Mouse (Mus musculus) 3134 (cell line): ENCODE measurements around the gene Atr.

Experiments
- DNase-seq: peaks from one replicate; pipeline ENCODE4 v3.0.0-alpha.2; 2011; ENCODE audit warnings: low spot score; ENCODE audit not compliant: insufficient read length; ENCODE audit errors: extremely low read depth

Atr gene

DNA sequence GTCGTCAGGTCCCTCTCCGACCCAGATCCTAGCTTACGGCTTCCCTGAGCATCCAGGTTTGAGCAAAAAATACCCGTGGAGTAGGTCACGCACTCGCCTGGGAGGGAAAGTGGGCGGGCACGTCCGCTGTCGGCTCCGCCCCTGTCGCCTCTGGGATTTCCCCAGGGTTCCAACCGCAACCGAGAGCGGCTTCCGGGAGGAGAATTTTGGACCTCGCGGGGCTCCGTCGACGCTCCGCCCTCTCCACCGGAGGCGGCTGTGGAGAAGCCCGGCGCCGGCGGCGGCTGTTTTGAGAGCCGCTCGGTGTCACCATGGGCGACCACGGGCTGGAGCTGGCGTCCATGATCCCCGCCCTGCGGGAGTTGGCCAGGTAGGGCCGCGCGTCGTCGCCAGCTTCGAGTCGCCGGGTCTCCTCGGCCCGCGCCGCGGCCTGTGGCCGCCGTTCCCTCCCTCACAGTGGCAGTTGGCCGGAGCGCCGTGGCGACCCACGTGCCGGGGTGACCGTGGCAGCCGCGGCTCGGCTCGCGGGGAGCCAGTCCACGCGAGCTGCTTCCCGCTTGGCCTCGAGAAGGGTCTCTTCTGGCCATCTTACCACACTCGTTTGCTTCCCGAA, at the start of gene Atr:
TSS of gene Atr (plus strand) at position 184 of the 613 bp plus-strand sequence.
- DNase-seq = peak; percentile 93

DNA sequence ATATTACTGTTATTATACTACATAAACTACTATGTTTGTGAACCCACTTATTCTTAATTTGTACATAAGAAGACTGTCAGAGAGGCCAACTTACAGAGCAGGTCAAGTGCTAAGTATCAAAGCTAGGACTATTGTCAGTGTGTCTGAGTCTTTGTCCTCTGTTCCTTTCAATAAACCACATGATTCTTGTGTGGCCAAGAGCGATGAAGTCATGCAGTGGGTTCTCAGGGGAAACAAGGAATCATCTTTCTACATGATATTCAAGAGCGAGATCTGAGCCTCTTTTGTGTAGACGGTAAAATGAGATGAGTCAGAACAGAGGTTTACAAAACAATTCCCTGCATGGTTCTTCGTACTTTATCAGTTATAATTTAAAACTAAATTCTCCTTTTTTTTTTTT, 47.8 kb upstream of the Atr start:
- peak; percentile 10 for DNase-seq

DNA sequence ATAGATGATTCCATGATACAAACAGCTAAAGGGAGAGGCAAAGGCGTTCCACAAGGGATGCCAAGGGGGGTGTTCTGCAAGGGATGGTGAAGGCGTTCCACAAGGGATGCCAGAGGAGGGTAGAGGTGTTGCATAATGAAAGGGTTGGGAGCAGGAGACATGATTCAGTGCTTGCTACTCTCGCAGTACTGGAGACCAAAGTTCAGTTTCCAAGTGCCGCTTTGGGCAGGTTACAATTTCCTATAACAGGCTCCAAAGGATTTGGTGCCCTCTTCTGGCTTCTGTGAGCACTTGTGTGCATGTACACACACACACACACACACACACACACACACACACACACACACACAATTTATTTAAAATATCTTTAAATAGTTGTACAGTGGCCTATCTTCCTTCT, 45.6 kb upstream of the Atr start:
- no peak for DNase-seq

DNA sequence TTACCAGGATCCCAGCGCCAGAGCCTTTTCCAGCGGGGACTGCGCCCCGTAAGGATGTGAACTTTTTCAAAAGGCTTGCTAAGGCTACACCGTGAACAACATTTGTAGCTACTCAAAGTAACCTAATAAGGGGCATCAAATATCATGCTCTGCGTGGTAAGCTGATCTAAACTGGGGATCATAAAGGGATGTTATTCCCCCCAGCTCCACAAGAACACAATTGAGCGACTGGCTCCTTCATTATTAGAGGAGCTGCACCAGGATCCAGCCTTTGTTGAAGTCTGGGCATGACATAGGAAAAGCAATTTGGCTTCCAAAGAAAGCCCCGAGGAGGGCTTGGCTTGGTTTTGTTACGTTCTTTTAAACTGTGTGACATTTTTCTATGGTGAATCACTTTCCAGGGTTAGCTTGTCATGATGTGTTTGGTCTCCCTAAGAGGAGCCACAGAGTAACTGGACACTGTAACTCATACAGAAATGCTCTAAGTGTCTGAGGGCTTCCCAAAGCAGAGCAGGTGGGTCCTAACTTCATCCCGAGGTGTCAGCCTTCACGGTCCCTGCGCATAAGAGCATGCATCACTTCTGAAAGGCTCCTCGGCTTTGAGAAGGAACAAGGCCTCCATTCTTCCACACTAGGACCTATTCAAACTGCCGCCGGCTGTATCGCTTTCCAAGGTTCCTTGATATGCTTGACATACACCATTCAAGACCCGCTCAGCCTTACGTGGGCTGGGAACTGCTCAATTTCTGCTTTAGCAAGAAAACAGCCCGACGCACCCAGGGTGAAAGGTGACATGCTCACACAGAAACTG, 43.5 kb upstream of the Atr start:
- peak; percentile 67 for DNase-seq

DNA sequence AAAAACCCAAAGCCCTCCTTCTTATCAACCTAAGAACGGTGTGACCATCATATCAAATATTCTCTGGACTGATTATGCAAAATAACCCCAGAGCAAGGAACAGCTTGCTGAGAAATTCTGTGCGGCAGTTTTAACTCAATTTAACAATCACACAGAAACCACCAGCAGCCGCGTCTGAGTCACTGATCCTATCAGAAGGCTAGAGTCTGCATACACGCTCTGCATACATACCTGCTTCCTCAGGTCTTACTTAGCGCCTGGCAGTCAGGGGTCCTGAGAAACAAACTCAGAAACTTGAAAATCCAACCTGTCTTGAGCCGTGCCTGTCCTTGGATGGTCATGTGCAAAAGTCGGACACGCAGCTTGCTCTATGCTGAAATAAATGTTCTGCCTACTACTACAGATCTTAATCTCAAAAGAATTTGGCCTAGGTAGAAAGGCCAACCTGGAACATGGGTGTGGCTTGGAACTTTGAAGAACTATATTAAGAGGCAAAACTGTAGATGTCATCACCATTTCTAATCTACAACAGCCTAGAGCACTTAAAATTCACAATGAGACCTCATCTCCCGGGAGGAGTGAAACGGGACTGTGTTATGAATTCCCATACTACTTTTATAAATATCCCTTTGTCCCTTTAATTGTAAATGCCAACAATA, 42.3 kb upstream of the Atr start:
- DNase-seq = peak; percentile 7

DNA sequence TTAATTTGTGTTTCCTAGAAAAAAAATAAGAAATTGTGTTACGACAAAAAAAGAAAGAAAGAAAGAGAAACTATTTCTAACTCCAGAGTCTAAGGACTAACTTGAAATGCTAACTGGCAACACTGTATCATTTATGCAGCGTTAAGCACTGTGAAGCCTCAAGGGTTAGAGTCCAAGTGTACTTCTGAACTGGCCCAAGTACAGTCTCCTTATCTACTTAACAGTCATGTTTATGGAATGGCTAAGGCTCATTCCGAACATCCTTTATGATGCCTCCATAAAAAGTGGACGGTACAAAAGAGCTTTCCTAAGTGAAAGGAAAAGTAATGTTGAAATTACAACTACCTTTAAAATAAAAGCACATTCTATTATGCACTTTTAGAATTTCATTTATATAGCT, 41.7 kb upstream of the Atr start:
- DNase-seq = no peak

DNA sequence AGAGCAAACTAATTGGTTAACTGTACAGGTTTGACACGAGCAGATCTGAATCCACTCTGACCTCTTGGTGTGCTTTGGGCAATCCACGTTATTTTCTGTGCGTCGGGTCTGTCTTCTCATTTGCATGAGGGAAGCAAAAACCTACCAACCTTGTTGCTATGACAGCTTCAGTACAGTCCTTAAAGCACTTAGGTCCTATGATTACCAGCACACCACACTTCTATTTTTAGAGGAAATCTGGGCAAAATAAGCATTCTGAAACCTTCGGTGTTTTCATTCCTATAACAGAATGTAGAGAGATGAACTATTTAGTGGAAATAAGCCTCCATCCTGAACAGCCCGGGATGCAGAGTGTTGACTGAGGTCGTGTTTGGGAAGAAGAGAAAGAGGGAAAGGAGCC, 34.9 kb upstream of the Atr start:
- DNase-seq = no peak

DNA sequence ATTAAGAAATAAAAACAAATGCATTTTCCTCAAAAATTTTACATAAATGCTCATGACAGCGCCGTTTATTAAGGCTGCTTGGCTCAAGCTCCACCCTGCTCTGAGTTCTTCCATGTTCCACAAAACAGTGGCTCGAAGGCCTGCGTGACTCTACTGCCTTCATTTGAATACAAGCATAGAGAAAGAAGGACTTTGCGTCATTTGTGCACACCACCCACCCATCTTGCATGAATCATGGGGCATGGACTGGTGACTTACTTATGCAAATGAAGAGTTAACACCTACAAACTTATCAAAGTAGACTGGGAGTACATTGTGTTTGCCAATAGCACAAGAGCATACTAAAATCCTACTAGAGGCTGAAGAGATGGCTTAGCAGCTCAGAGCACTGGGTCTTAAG, 29.8 kb upstream of the Atr start:
- no peak for DNase-seq

DNA sequence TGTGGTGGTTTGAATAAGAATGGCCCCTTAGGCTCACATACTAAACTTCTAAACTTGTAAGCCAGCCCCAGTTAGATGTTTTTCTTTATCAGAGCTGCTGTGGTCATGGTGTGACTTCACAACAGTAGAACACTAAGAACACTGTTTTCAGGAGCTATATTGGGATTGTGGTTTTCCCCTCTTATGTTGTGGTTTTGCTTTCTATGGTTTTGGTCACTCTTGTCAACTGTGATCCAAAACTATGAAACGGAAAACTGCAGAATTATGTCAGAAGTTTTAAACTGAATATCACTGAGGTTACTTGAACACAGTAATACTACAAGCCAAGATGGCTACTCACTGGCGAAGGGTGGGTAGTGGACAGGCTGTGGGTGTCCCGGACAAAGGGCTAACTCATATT, 24.6 kb upstream of the Atr start:
- DNase-seq = no peak

DNA sequence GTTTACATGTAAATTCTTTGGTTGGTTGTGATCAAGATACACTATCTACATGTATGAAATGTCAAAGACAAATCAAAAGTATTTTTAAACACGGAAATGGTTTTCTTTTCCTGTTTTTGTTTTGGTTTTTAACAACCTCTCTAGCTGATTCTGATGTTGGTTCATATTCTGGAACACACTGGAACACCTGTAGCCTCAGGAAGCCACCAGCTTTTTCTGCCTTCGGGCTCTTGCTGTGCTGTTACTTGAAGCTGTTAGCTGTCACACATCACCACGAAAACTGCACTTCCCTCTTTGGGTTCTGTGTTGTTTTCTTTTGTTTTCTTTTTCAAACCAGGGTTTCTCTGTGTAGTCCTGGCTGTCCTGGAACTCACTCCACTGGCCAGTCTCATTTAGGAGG, 22.6 kb upstream of the Atr start:
- no peak for DNase-seq

DNA sequence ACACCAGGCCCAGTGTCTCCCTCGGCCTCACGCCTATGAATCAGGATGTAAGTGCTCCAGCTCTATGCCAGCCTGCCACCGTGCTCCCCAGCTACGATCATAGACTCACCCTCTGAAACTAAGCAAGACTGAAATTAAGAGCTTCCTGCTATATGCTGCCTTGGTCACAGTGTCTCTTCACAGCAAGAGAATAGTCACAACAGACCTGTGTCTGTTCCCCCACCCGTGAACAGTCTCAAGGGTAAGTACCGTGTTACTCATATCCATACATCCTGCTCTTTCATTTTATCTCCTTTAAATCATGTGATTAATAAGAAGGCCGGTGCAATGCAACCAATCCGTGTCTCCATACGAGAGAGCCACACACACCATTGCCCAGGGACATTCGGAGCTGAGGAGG, 21.7 kb upstream of the Atr start:
- DNase-seq = no peak

DNA sequence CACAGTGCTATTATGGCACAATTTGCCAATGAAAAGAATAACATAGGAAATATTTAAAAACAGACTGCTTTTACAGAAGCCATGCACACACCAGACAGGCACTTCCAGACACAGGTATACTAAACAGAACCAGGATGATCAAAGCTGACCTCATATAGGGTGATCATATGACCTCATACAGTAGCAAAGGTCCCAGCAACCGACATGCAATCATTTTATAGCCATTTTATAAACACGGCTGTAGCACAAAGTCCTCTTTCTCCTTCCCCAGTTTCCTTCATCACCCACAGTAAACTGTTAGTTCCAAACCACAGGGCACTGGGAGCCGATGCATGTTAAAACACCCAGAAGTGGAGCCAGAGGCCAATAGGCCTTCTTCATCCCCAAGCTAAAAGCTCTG, 18.0 kb upstream of the Atr start:
- no peak for DNase-seq

DNA sequence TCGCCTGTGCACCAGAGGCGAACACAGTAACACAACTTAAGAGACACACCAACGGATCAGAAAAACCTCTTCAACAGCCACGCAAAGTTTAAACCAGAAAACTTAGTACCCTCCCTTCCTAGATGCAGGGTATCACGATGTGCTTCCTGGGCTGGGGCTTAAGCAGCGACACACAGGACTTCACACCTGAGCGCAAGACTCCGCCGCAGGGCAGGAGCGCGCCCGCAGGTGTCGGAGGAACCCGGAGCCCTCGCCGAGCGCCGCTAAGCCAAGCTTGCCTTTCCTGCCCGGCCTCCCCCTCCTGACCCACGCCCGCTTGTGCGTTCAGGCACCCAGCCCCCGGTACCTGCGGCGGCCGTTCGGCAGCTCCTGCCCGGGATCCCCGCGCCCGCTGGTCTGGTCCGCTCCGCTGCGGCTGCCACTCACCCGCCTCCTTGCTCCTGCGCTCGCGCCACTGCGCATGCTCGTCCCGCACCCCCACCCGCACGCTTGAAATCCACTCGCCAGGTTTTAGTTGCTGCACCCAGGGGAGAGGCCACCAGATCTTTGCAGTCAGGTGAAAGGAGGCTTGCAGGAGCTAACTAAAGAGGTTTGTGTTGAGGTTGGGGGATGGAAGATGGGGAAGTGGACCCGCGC, 12.5 kb upstream of the Atr start, which contains the start of gene Pls1:
TSS of gene Pls1 (minus strand) at position 487 of the 636 bp plus-strand sequence.
- no peak for DNase-seq

DNA sequence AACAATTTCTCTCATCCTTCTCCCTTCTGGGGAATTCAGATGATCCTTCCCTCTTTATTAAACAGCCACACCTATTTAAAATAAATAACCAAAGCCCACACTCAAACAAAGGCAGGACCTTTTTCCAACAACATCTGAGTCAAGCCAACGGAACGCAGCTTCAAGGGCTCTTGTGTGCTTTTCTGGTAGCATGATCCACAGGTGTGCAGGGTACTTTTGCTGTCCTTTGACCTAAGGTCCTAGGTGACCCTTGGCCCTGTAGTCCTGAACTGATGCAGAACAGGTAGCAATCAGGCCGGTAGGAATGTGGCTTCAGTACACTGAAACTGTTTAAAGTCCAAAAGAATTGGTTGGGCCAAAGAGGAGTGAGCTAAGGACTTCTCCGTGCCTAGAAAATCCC, 11.7 kb upstream of the Atr start:
- DNase-seq = no peak

DNA sequence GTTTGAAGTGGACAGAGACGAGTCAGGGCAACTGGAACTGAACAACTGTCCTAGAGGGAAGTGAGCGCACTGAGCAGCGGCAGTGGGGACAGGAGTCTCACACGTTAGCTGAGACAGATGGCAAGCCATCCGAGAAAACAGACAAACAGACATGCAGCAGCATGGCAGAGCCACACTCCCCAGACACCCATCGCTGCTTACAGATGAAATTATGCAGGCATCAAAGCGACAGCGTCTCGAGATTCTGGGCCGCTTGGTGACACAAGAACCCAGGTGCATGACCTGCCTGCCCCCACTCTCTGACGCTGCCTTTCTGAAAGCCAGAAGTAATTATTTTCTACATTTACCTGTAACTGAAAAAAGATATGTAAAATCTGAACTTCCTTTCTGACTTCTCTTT, 5.7 kb upstream of the Atr start:
- DNase-seq = no peak

DNA sequence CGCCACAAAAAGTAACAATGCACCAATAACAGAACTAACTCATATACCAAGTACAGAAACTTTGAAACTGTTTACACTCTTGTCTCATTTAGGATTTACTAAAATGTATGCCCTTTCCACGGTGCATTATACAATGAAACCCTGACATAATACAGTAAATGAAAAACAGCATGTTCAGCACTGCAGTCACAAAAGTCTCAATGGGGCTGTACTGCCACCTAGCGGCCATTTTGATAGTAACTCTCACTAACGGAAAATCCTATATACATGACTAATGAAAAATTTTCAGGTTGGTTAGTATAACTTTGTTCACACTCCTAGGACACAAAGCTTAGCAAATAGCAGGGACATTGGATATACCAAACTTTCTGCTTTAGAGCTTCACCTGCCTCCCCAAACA, 4.5 kb upstream of the Atr start:
- peak; percentile 10 for DNase-seq

DNA sequence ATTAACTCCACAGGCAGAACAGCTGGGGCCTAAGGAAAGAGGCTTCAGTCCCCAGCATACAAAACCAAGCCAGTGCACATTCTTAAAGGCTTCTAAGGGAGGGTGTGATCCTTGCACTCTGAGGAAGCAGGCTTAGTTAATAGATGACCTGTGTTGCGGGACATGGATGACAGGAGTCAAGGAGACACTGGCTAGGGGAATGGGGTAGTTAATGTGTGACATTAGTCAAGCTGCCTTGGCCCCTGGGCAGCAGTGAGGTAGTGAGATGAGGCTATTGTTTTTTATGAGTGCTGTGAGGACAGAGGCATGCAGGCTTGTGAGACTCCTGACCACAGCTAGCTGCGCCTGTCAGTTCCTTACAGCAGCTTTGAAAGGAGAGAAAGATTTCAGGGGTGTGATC, 2.5 kb upstream of the Atr start:
- no peak for DNase-seq

DNA sequence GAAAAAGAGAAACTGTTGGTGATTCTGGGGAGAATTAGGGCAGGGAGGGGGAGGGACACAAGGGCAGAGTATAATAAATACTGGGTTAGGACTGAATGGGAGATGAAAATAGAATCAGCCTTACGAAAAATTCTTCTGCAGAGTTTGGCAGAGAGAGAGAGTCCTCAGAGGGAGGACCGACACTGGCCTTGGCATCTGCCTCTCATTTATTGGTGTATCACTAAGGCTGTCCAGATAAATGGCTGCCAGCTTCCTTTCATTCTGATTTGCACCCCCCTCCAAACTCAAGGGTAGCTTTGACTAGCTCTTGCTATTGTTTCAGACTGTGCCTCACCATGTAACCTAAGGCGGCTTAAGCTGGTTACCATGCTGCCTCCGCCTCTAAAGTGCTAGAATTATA, 1.4 kb upstream of the Atr start:
- DNase-seq = no peak

DNA sequence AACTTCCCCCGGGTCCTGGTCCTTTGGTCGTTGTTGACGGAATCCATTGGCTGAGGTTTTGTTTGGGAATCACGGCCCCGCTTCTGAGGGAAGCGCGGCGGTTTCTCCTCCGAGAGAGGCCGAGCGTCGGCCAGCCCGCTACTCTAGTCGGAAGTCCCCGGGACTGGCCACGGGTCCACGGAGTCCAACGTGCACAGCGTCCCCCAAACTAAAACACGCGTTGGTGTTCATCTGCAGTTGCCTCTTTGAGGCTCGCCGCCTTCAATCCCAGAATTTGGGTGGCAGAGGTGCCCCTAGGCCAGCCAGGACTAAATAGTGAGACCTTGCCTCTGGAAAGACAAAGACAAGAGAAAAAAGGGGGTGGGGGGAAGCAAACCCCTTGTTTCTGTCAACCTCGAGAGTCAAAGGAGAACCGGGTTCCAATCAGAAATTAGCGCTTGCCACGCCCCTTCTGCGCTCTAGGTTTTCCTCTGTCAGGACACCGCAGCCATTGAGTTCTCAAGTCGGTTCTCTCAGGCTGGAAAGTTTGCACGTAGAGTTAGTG, 702 bp downstream of the Atr start:
- DNase-seq = no peak

DNA sequence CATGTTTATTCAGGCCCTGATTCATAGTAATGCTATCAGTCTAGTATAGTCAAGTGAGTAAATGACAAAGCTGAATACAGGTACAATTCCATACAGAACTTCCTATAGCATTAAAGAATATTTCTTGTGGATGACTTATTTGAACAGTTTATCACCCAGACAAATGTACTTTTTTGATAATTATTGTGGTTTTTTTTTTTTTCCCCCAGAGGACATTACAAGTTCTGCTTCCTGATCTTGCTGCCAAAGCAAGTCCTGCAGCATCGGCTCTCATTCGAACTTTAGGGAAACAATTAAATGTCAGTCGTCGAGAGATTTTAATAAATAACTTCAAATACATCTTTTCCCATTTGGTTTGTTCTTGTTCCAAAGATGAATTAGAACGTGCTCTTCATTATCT, 20.8 kb downstream of the Atr start:
- DNase-seq = no peak

DNA sequence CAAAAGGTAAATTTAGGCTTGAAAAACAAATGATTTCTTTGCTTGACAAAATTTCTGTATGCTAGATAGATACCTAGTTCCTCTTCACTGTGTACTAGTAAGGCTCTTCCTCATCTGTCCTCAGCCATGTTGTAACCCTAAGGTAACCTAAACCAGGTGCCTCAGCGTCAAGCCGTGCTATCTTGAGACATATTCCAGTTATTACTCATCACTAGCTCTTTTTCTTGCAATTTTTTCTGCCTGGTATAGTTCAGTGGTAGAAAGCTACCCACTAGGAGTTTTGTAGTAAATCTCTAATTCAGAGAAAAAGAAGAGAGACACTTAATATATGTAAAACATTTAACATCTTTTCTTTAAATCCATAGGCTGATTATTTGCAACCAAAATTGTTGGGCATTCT, 25.4 kb downstream of the Atr start:
- DNase-seq = no peak
